Mouse (Mus musculus) liver, postnatal 0 days (tissue): ENCODE data around the gene Gnao1. TPM values are rescaled to one million over a fixed set of nuclear protein-coding genes. Genes with fewer than 3 reads are reported as not detected.

ENCODE experiments used
- ATAC-seq: fragments of 200-750 bp; cut with Nextera tagmentation; 2 replicates; pipeline ENCODE4 v1.8.0; 2017; ENCODE audit warnings: mild to moderate bottlenecking, moderate library complexity
- DNase-seq: peaks from one replicate; pipeline ENCODE4 v3.0.0-alpha.2; 2016
- H3K27ac ChIP-seq: fragments of 300-500 bp; sonication (generic); 2 replicates; pipeline ENCODE4 v1.5.1; 2014; ENCODE audit warnings: antibody characterized with exemption, moderate library complexity, mild to moderate bottlenecking, low read depth
- H3K27me3 ChIP-seq: fragments of 300-500 bp; sonication (generic); 2 replicates; pipeline ENCODE4 v1.6.1; 2014; ENCODE audit warnings: low read length, control low read depth, mixed read lengths; ENCODE audit not compliant: insufficient read depth
- H3K36me3 ChIP-seq: fragments of 300-500 bp; sonication (generic); replicated peaks from 2 replicates; pipeline ENCODE4 v1.6.1; 2014; ENCODE audit warnings: mild to moderate bottlenecking, control low read depth, low read length, moderate library complexity, mixed read lengths; ENCODE audit not compliant: insufficient read depth
- H3K4me1 ChIP-seq: fragments of 300-500 bp; sonication (generic); 2 replicates; pipeline ENCODE4 v1.6.1; 2014; ENCODE audit warnings: antibody characterized with exemption, mild to moderate bottlenecking, control low read depth; ENCODE audit not compliant: insufficient read depth
- H3K4me2 ChIP-seq: fragments of 300-500 bp; sonication (generic); 2 replicates; pipeline ENCODE4 v1.6.1; 2014; ENCODE audit warnings: low read depth, mild to moderate bottlenecking, low read length, moderate library complexity, mixed read lengths
- H3K4me3 ChIP-seq: fragments of 300-500 bp; sonication (generic); 2 replicates; pipeline ENCODE4 v1.5.1; 2014; ENCODE audit warnings: low read depth, low read length
- H3K9ac ChIP-seq: fragments of 300-500 bp; sonication (generic); replicated peaks from 2 replicates; pipeline ENCODE4 v1.6.1; 2014; ENCODE audit warnings: mild to moderate bottlenecking, moderate library complexity
- H3K9me3 ChIP-seq: fragments of 300-500 bp; sonication (generic); 2 replicates; pipeline ENCODE4 v1.6.1; 2016; ENCODE audit warnings: mild to moderate bottlenecking, control low read depth, low read length, mixed read lengths
- CTCF ChIP-seq: sonication (generic); IDR thresholded peaks from 2 replicates; pipeline ENCODE4 v1.5.1; 2016; ENCODE audit warnings: antibody characterized with exemption, low read depth
- EP300 ChIP-seq: IDR thresholded peaks from 2 replicates; pipeline ENCODE4 v1.6.1; 2016; ENCODE audit warnings: antibody characterized with exemption, low read depth, mild to moderate bottlenecking
- WGBS: fragments of 180-500 bp; shearing (Covaris S2); extraction: QIAGEN DNeasy Blood & Tissue Kit; methylation state at CpG from one replicate; pipeline ENCODE4 v1.1.7; 2014; ENCODE audit not compliant: insufficient replicate concordance; 5-methylcytosine and 5-hydroxymethylcytosine counted together
- polyA plus RNA-seq: library from polyadenylated mRNA; unstranded; fragments of >200 nt; fragmentation: Nextera tagmentation; extraction: Ambion mirVana; gene quantifications from 2 replicates; pipeline ENCODE4 v1.2.1, GENCODE M21; 2015

Gene Gnao1
- polyA plus RNA-seq, 1 experiment from 2014 or later = 0.08 TPM

DNA sequence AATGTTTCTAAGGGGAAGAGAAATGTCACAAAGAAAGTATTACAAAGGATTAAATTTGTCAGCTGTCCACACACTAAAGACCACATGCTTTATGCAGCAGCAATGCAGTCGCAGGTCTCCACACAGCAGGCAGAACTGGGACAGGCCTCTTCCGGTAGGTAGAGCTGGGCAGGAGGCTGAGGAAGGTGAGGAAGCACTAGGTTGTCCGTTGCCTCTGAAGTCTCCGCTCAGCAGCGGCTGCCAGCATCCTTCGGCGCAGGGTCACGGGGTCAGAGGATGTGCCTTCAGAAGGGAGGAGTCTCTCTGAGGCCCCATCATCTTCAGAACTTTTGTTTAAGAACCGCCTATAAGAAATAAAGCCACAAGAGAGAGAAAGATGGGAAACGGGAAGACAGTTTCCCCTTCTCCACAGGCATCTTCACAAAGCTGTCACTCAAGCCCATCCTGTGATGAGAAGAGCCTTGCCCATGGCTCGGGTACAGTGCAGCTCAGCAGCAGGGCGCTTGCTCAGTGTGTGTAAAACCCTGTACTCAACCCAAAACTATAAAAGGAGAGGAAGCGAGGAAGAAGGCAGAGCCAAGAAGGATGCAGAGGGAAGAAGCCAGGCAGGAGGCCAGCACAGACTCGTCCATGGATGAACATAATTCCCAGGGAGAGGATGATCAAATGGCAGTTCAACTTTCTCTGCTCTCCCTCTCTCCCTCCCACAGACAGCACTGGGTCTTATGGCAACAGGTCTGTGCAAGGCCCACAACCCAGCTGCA is 163.4 kb downstream of the Gnao1 start:
- no peak overlapping the region for H3K4me3 ChIP-seq
- H3K36me3 ChIP-seq = peaks cover 64% of the 10 kb centered on the region
- DNase-seq (no peak), ATAC-seq (no peak)
- no peaks in the 10 kb centered on the region for H3K27me3 ChIP-seq
- H3K4me2 ChIP-seq = no peak overlapping the region
- TF ChIP-seq CTCF (no peak), EP300 (no peak)
- H3K27ac ChIP-seq = no peak overlapping the region
- 93% methylated on average over 14 of the region's 14 CpGs for WGBS
- peaks cover 9% of the 10 kb centered on the region for H3K4me1 ChIP-seq
- no peak overlapping the region for H3K9ac ChIP-seq
- no peaks in the 10 kb centered on the region for H3K9me3 ChIP-seq

DNA sequence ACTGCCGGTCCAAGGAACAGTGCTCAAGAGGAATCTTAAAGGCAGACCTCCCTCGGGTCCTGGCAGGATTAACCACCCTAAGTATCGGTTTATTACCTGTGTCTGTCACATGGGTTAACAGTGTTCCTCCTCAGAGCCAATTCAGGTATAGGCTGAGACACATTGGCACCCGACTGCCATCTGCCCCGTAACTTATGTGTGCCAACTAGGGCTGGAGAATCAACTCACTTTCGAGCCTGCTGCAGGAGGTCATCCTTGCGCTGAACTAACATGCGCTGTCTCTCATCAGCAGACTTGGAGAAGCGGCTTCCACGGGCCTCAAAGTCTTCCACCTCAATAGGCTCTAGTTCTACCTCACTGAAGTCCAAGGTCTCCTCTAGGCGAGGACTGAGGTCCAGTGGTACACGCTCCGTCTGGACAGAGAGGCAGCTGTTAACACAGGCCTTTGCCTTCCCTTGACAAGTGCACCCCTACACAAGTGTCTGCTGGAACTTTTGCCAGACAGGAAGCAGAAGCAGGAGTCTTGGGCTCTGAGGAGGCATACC is 164.1 kb downstream of the Gnao1 start:
- Histone ChIP-seq H3K27me3 (no peaks in the 10 kb centered on the region), H3K27ac (peak overlapping the region; percentile 81; the same call in 1 of the 2 replicates), H3K9ac (no peak overlapping the region), H3K9me3 (no peaks in the 10 kb centered on the region), H3K4me1 (peaks cover 4% of the 10 kb centered on the region), H3K4me3 (no peak overlapping the region), H3K36me3 (peaks cover 71% of the 10 kb centered on the region), H3K4me2 (no peak overlapping the region)
- DNase-seq = no peak
- 85% methylated on average over 13 of the region's 13 CpGs for WGBS
- no peak for TF ChIP-seq EP300
- TF ChIP-seq CTCF = no peak
- no peak for ATAC-seq

DNA sequence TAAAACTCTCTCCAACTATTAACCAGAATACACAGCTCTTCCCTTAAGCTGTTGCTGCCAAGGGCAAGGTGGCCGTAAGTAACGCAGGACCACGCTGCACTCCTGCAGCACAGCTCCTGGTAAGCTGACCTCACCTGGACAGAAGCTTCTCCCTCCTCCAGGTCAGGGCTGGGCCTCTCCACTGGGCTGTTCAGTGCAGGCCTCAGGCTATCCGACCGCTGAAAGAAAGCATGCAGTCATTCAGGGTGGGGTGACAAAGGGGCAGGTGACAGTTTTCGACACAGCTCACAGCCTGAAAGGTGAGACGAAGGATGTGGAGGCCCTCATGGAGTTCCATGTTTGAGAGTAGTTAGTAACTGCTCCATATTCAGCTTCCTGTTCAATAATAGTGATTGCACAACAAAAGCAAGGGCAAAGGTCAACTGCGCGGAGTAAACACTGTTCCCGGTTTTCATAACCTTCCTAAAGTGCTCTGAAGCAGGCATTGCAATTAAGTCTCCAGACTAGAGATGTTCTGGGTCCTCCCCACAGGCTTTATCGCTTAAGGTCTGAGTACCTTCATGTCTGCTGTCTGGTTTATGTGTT is 164.9 kb downstream of the Gnao1 start:
- Histone ChIP-seq H3K36me3 (peaks cover 78% of the 10 kb centered on the region), H3K27ac (peak overlapping the region; percentile 81), H3K4me1 (peaks cover 4% of the 10 kb centered on the region), H3K4me2 (no peak overlapping the region), H3K9me3 (no peaks in the 10 kb centered on the region), H3K4me3 (no peak overlapping the region), H3K27me3 (no peaks in the 10 kb centered on the region), H3K9ac (no peak overlapping the region)
- WGBS = 74% methylated on average over 11 of the region's 11 CpGs
- ATAC-seq (peak; percentile 92), DNase-seq (peak; percentile 62)
- TF ChIP-seq CTCF (no peak), EP300 (no peak; the same call in 1 of the 2 replicates)

DNA sequence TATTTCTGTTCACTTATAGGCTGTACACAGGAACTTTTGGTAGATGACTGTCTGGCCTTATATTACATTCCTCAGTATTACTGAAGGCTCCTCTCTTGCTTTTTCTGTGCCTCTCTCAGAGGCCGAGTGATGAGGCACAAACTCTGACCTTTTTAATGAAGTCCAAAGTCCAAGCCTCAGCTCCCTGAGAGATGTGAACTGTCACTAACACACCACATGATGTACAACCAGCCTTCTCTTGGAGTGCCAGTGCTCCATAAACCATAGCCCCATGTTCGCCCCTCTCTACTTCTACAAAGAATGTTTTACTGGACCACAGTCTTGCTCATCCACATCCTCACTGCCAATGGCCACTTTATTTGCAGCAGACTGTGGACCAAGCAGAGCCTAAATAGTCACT is 165.6 kb downstream of the Gnao1 start:
- no peak overlapping the region for H3K9ac ChIP-seq
- no peak for TF ChIP-seq EP300
- H3K4me3 ChIP-seq = no peak overlapping the region
- no peaks in the 10 kb centered on the region for H3K27me3 ChIP-seq
- H3K27ac ChIP-seq = peak overlapping the region; percentile 81
- peaks cover 85% of the 10 kb centered on the region for H3K36me3 ChIP-seq
- H3K4me2 ChIP-seq = no peak overlapping the region
- ATAC-seq (peak; percentile 24), DNase-seq (no peak)
- peaks cover 4% of the 10 kb centered on the region for H3K4me1 ChIP-seq
- WGBS = 67% methylated on average over 2 of the region's 2 CpGs
- H3K9me3 ChIP-seq = no peaks in the 10 kb centered on the region

DNA sequence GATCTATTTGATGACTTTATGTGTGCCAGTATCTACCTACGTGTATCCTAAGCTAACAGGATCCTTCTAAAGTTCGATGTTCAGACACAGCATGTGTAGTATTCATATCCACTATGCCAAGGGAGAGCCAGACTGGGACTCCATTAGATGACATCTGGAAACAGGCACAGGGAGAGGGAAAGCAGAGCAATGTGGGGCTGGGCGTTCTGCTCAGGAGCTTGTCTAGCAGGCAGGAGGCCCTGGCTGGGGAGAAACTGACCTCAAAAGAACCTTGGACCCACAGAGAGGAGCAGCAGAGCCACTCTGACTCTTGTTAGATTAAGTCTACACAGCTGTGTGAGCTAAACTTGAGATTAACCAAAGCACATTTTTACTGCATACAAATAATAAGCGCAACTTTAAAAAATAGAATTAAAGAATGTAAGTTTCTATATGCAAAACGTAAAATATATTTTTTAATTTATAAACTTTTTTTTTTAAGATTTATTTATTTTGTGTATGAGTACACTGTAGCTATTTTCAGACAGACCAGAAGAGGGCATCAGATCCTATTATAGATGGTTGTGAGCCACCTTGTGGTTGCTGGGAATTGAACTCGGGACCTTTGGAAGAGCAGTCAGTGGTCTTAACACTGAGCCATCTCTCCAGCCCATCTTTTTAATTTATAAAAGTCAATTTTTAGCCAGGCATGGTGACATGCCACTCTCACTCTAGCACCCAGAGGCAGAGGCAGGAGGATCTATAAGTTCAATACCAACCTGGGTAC is 166.9 kb downstream of the Gnao1 start:
- H3K4me3 ChIP-seq = no peak overlapping the region
- H3K4me1 ChIP-seq = peaks cover 4% of the 10 kb centered on the region
- H3K27me3 ChIP-seq = no peaks in the 10 kb centered on the region
- H3K27ac ChIP-seq = 0 out of 2 replicates have a peak overlapping the region, but pooled peaks have one; percentile 1
- H3K4me2 ChIP-seq = no peak overlapping the region
- no peaks in the 10 kb centered on the region for H3K9me3 ChIP-seq
- DNase-seq (no peak), ATAC-seq (no peak)
- 0 out of 2 replicates have a peak, but pooled peaks have one; percentile 16 for TF ChIP-seq CTCF
- TF ChIP-seq EP300 = no peak
- WGBS = 86% methylated on average over 6 of the region's 6 CpGs
- no peak overlapping the region for H3K9ac ChIP-seq
- H3K36me3 ChIP-seq = peaks cover 91% of the 10 kb centered on the region

DNA sequence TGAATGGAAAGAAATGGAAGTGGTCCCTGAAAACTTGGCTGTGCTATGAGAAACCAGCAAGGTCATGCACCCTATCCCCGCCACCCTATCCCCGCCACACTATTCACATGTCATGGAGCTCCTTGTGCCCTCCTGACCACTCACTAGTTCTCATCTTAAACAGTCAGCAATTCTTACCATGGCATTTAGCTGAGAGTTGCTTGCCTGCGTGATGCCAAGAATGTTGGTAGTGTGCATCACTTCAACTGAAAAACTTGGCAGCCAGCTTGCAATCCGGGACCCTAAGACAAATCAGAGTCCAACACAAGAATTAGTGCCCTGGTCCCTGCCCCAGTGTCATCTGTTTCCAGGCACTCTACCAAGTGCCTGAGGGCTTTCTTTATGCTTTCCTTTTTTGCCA is 170.4 kb downstream of the Gnao1 start:
- Histone ChIP-seq H3K9ac (no peak overlapping the region), H3K9me3 (no peaks in the 10 kb centered on the region), H3K4me1 (no peaks in the 10 kb centered on the region), H3K4me3 (no peak overlapping the region), H3K27ac (no peak overlapping the region), H3K4me2 (no peak overlapping the region), H3K27me3 (no peaks in the 10 kb centered on the region), H3K36me3 (peaks cover 86% of the 10 kb centered on the region)
- 91% methylated on average over 4 of the region's 4 CpGs for WGBS
- no peak for ATAC-seq
- DNase-seq = no peak
- TF ChIP-seq EP300 = no peak
- no peak for TF ChIP-seq CTCF
